Mouse (Mus musculus): Measurements from ENCODE around the gene Errfi1.
"Not testable (repeated sequence)": the region's sequence is repeated elsewhere in the genome, so short reads cannot be mapped to it uniquely, and the experiment has no call there.

The Errfi1 gene

GRCm38 (mm10) chr4:150849964-150850363, 3.8 kb upstream of the Errfi1 start:
- no peak for DNase-seq

- peak in 1 of 2 experiments; percentile 24 for DNase-seq
Measured at GRCm38 (mm10) chr4:150850893-150851292, 2.8 kb upstream of the Errfi1 start.

GRCm38 (mm10) chr4:150852045-150852444, 1.7 kb upstream of the Errfi1 start:
- DNase-seq: no peak

- no peak for DNase-seq
Measured at GRCm38 (mm10) chr4:150852479-150852878, 1.2 kb upstream of the Errfi1 start.

- peak; percentile 98 to 99 for DNase-seq
Measured at GRCm38 (mm10) chr4:150854839-150855246, 1.1 kb downstream of the Errfi1 start.

GRCm38 (mm10) chr4:150855346-150855745, 1.6 kb downstream of the Errfi1 start:
- no peak for DNase-seq

GRCm38 (mm10) chr4:150860526-150860925, 6.8 kb downstream of the Errfi1 start:
- no peak for DNase-seq

- DNase-seq: no peak
Measured at GRCm38 (mm10) chr4:150861161-150861560, 7.4 kb downstream of the Errfi1 start.

- no peak for DNase-seq
Measured at GRCm38 (mm10) chr4:150862626-150863375, 9.1 kb downstream of the Errfi1 start.

- DNase-seq: no peak
Measured at GRCm38 (mm10) chr4:150865371-150865770, 11.7 kb downstream of the Errfi1 start.

- no peak for DNase-seq
Measured at GRCm38 (mm10) chr4:150866069-150866468, 12.3 kb downstream of the Errfi1 start.

- no peak for DNase-seq
Measured at GRCm38 (mm10) chr4:150866494-150866893, 12.8 kb downstream of the Errfi1 start.

- no peak for DNase-seq
Measured at GRCm38 (mm10) chr4:150868161-150868560, 14.4 kb downstream of the Errfi1 start.

GRCm38 (mm10) chr4:150868859-150869258, 15.1 kb downstream of the Errfi1 start:
- DNase-seq: no peak

- DNase-seq: no peak
Measured at GRCm38 (mm10) chr4:150869276-150870197, 15.8 kb downstream of the Errfi1 start.

- DNase-seq: no peak
Measured at GRCm38 (mm10) chr4:150870963-150871391, 17.3 kb downstream of the Errfi1 start.

GRCm38 (mm10) chr4:150871392-150872138, 17.8 kb downstream of the Errfi1 start:
- DNase-seq: no peak

GRCm38 (mm10) chr4:150872139-150872651, 18.5 kb downstream of the Errfi1 start:
- DNase-seq: peak; percentile 26 to 34

GRCm38 (mm10) chr4:150872681-150873080, 19.0 kb downstream of the Errfi1 start:
- no peak for DNase-seq

GRCm38 (mm10) chr4:150874416-150874815, 20.7 kb downstream of the Errfi1 start:
- DNase-seq: not testable (repeated sequence)

GRCm38 (mm10) chr4:150875393-150875792, 21.7 kb downstream of the Errfi1 start:
- DNase-seq: no peak

GRCm38 (mm10) chr4:150879631-150880030, 25.9 kb downstream of the Errfi1 start:
- DNase-seq: no peak

GRCm38 (mm10) chr4:150880364-150880763, 26.6 kb downstream of the Errfi1 start:
- DNase-seq: no peak
